ENCODE assay signal across 8 mouse cellular contexts in genomic region chr4:106127641-106128040, GRCm38 (mm10).
DNase-seq lines count a peak whose midpoint lies in the region; ATAC-seq and TF ChIP-seq lines count a peak whose summit lies in the region.

No protein-coding gene starts in this region.

- no peak for ATAC-seq in hindbrain, embryonic 16.5 days
- ATAC-seq in lung, postnatal 0 days: no peak
- no peak for ATAC-seq in granulocyte monocyte progenitor cell, adult 5-6 weeks (replicated peaks; ENCODE audit: poor library complexity, severe bottlenecking)
- ATAC-seq in erythroblast, adult 5-6 weeks (replicated peaks; ENCODE audit: low FRiP score, poor library complexity, severe bottlenecking): no peak

- TF ChIP-seq EP300 in lung, postnatal 0 days (IDR thresholded peaks at IDR 0.05): no peak

- H3K9me3 ChIP-seq in hindbrain, embryonic 10.5 days: no peaks in the 10 kb centered on the region
- H3K9me3 ChIP-seq in hindbrain, embryonic 16.5 days (ENCODE audit: control insufficient read depth, low read length): no peaks in the 10 kb centered on the region
- H3K9me3 ChIP-seq in lung, postnatal 0 days (ENCODE audit: low read length): no peaks in the 10 kb centered on the region

- H3K4me1 ChIP-seq in hindbrain, embryonic 10.5 days (replicated peaks): 0 out of 2 replicates have a peak, but pooled peaks cover 9% of the 10 kb centered on the region
- H3K4me1 ChIP-seq in hindbrain, embryonic 16.5 days (ENCODE audit: control insufficient read depth, insufficient read depth, low read depth, low read length): no peaks in the 10 kb centered on the region
- peaks cover 5% of the 10 kb centered on the region; the same call in 1 of the 2 replicates for H3K4me1 ChIP-seq in lung, postnatal 0 days (ENCODE audit: insufficient read depth, low read depth, low read length)

- H3K36me3 ChIP-seq in hindbrain, embryonic 10.5 days: no peaks in the 10 kb centered on the region
- H3K36me3 ChIP-seq in hindbrain, embryonic 16.5 days (ENCODE audit: control insufficient read depth, insufficient read depth, low read length): no peaks in the 10 kb centered on the region
- H3K36me3 ChIP-seq in lung, postnatal 0 days (ENCODE audit: insufficient read depth, low read length): no peaks in the 10 kb centered on the region

- H3K9ac ChIP-seq in hindbrain, embryonic 16.5 days (ENCODE audit: low read depth, low read length): no peak overlapping the region
- H3K9ac ChIP-seq in lung, postnatal 0 days (replicated peaks; ENCODE audit: low read depth): no peak overlapping the region

- H3K4me3 ChIP-seq in hindbrain, embryonic 10.5 days: no peak overlapping the region
- H3K4me3 ChIP-seq in hindbrain, embryonic 16.5 days (ENCODE audit: low read length): no peak overlapping the region
- no peak overlapping the region for H3K4me3 ChIP-seq in lung, postnatal 0 days (ENCODE audit: low read depth, low read length)

- no peak overlapping the region for H3K4me2 ChIP-seq in hindbrain, embryonic 16.5 days (ENCODE audit: low read length)
- H3K4me2 ChIP-seq in lung, postnatal 0 days (replicated peaks; ENCODE audit: low read depth, low read length): no peak overlapping the region

- no peak overlapping the region for H3K27ac ChIP-seq in hindbrain, embryonic 10.5 days
- H3K27ac ChIP-seq in hindbrain, embryonic 16.5 days (ENCODE audit: low read depth, low read length): no peak overlapping the region
- H3K27ac ChIP-seq in lung, postnatal 0 days (ENCODE audit: low read length): no peak overlapping the region

- WGBS in hindbrain, embryonic 10.5 days: 59% methylated on average over 7 of the region's 7 CpGs
- 55% methylated on average over 7 of the region's 7 CpGs for WGBS in hindbrain, embryonic 16.5 days
- 51% methylated on average over 7 of the region's 7 CpGs for WGBS in lung, postnatal 0 days

- no peaks in the 10 kb centered on the region for H3K27me3 ChIP-seq in hindbrain, embryonic 10.5 days (ENCODE audit: insufficient read depth, poor library complexity, severe bottlenecking)
- H3K27me3 ChIP-seq in hindbrain, embryonic 16.5 days (replicated peaks; ENCODE audit: control insufficient read depth, insufficient read depth, low read length): no peaks in the 10 kb centered on the region
- H3K27me3 ChIP-seq in lung, postnatal 0 days (replicated peaks; ENCODE audit: insufficient read depth, low read length): no peaks in the 10 kb centered on the region

- peak; percentile 27 for DNase-seq in hindbrain, embryonic 10.5 days (ENCODE audit: low spot score)
- peak; percentile 35 for DNase-seq in urinary bladder, postnatal 14 days (ENCODE audit: low spot score)
- DNase-seq in urinary bladder, postnatal 10 days (ENCODE audit: low spot score): no peak
- peak; percentile 74 for DNase-seq in embryo, embryonic 11 days
- peak; percentile 41 for DNase-seq in lung, postnatal 0 days (ENCODE audit: low spot score)

- peak; percentile 69 for TF ChIP-seq CTCF in lung, postnatal 0 days (IDR thresholded peaks at IDR 0.05)
